In genomic region chr12:113074329-113075062, GRCm38 (mm10) we compare ENCODE assay signal across 8 mouse cellular contexts. TPM values are rescaled to one million over a fixed set of nuclear protein-coding genes. Genes with fewer than 3 reads are reported as not detected.
DNase-seq lines count a peak whose midpoint lies in the region; ATAC-seq lines count a peak whose summit lies in the region.

TSS of gene Tex22 (plus strand) at chr12:113074502.

- peak within 1 kb of the TSS; percentile 41 for H3K4me3 ChIP-seq in intestine, embryonic 15.5 days (replicated peaks)

- intact Hi-C loops in gastrocnemius, postnatal 36 days (cut with DNase I) = loop anchor here (10.0 kb wide), 1 partner anchor 70 kb away; the partner anchor contains the start of gene Brf1
- intact Hi-C loops in left cerebral cortex, postnatal 14 days (cut with DNase I) = no loop called here

- peak within 1 kb of the TSS; percentile 85 for H3K27ac ChIP-seq in intestine, embryonic 15.5 days

- H3K9me3 ChIP-seq in intestine, embryonic 15.5 days = no peaks in the 10 kb centered on the region

- H3K4me1 ChIP-seq in intestine, embryonic 15.5 days (replicated peaks) = peaks cover 17% of the 10 kb centered on the region

- H3K4me2 ChIP-seq in intestine, embryonic 15.5 days (replicated peaks) = peak within 1 kb of the TSS; percentile 81

- no peaks in the 10 kb centered on the region for H3K27me3 ChIP-seq in intestine, embryonic 15.5 days (replicated peaks)

- 4% methylated on average over 32 of the region's 32 CpGs for WGBS in intestine, embryonic 15.5 days

- H3K36me3 ChIP-seq in intestine, embryonic 15.5 days = 0 out of 2 replicates have a peak, but pooled peaks cover 10% of the 10 kb centered on the region

- peak; percentile 95 for ATAC-seq in intestine, embryonic 15.5 days
- ATAC-seq in megakaryocyte-erythroid progenitor cell, adult 5-6 weeks (replicated peaks; ENCODE audit: low FRiP score, low TSS enrichment, poor library complexity, severe bottlenecking) = peak; percentile 73

- peak; percentile 93 for DNase-seq in adrenal gland, adult 2 months
- DNase-seq in embryo, embryonic 11.5 days (ENCODE audit: low read depth, low spot score) = peak; percentile 66
- DNase-seq in gastrocnemius, postnatal 36 days = peak; percentile 80 to 83
- DNase-seq in left cerebral cortex, postnatal 14 days (ENCODE audit: low spot score in 2 of 2) = peak; percentile 85 to 88
- DNase-seq in right cerebral cortex, postnatal 25 days = peak; percentile 86
- peak; percentile 83 to 87 for DNase-seq in urinary bladder, postnatal 36 days (ENCODE audit: low spot score in 2 of 2)

- H3K9ac ChIP-seq in intestine, embryonic 15.5 days = peak within 1 kb of the TSS; percentile 56

RNA-seq across cellular contexts. Expression of gene Tex22, which starts in this region (rescaled TPM):
- total RNA-seq in adrenal gland, adult 2 months (2021) = under 1 TPM; 0.28 to 0.43 TPM
- polyA plus RNA-seq in adrenal gland, adult 2 months (2012; rRNA removed) = 0.35 and 0.90 TPM in 2 replicates
- under 1 TPM; 0.22 to 0.31 TPM for total RNA-seq in gastrocnemius, postnatal 36 days (2021)
- not detected in 2 replicates for polyA plus RNA-seq in intestine, embryonic 15.5 days (2015; fragmentation: Nextera tagmentation; extraction: Ambion mirVana)
- total RNA-seq in left cerebral cortex, postnatal 14 days (2021) = under 1 TPM in 1 of 2 experiments, not detected in 1; 0.31 TPM
- 2.6 TPM in 1 of 2 replicates, not detected in the other for total RNA-seq in megakaryocyte-erythroid progenitor cell, adult 5-6 weeks (2014; fragmentation: Nextera tagmentation)
- not detected in 2 replicates for total RNA-seq in megakaryocyte-erythroid progenitor cell, adult 5-6 weeks (2017)

Comparison
In these comparisons a context has a peak if more than half of its experiments do, and no peak if none do; other contexts are left out.
1. Peak in every context shown above with its lines: DNase-seq, ATAC-seq, H3K4me3 ChIP-seq and H3K27ac ChIP-seq.
2. Peak in DNase-seq in adrenal gland, adult 2 months; RNA of the gene not detected or under 1 TPM.
3. Peak in DNase-seq in gastrocnemius, postnatal 36 days; RNA of the gene not detected or under 1 TPM.
4. Peak in ATAC-seq, H3K4me3 ChIP-seq, H3K27ac ChIP-seq, H3K9ac ChIP-seq and H3K4me2 ChIP-seq in intestine, embryonic 15.5 days; RNA of the gene not detected or under 1 TPM.
5. Peak in DNase-seq in left cerebral cortex, postnatal 14 days; RNA of the gene not detected or under 1 TPM.